Mouse (Mus musculus): Measurements from ENCODE around the gene Kcnmb1. TPM values are rescaled to one million over a fixed set of nuclear protein-coding genes. Genes with fewer than 3 reads are reported as not detected.
A peak's percentile ranks its signal among the peaks of the same experiment; 100 is the strongest.

The Kcnmb1 gene
- polyA plus RNA-seq, 1 experiment from 2014 or later, result 0.42 TPM

DNA sequence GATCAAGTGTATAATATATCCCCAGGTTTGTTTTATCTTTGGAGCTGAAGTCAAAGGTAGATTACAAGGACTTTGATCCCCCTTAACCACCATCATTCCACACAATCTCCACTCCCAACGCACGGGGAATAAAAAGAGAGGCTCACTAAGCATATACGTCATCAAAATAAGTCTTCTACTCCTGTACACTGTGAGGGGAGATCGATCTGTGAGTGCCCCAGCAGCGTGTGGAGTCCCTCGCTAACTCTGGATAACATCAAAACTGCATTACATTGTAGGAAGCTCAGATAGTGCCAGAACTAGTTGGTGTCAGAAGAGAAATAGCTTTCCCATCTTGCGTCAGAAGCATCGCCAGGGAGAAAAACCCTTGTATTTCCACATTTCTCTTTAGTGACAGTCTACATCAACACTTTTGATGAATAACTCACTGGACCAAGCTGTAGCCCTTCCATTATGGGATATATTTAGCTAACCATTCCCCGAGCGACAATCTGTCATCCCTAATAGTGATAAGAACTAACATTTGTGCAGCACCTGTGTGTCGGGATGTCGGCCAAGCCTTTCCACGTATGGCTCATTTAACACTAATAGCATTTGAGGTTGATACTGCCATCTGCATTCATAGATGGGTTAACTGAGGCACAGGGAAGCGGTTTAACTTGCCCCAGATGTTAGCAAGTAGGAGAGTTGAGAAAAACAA lies 11.7 kb downstream of the Kcnmb1 start:
- Histone ChIP-seq H3K4me3 (ENCODE audit: low read depth, low read length) (no peak overlapping the region), H3K9me3 (ENCODE audit: control insufficient read depth, low read length) (no peaks in the 10 kb centered on the region), H3K36me3 (ENCODE audit: control insufficient read depth, insufficient read depth, low read length) (no peaks in the 10 kb centered on the region), H3K4me1 (ENCODE audit: control insufficient read depth, insufficient read depth, low read length) (no peaks in the 10 kb centered on the region), H3K4me2 (ENCODE audit: low read depth, low read length) (no peak overlapping the region), H3K27ac (ENCODE audit: low read depth, low read length) (no peak overlapping the region), H3K9ac (replicated peaks; ENCODE audit: low read depth, low read length) (no peak overlapping the region), H3K27me3 (ENCODE audit: control insufficient read depth, insufficient read depth, low read length) (no peaks in the 10 kb centered on the region)
- no peak for ATAC-seq (ENCODE audit: low read depth)
- 76% methylated on average over 14 of the region's 14 CpGs for WGBS

GRCm38 (mm10) chr11:33975121-33975520 lies 12.3 kb downstream of the Kcnmb1 start:
- Histone ChIP-seq H3K9me3 (ENCODE audit: control insufficient read depth, low read length) (no peaks in the 10 kb centered on the region), H3K4me2 (ENCODE audit: low read depth, low read length) (no peak overlapping the region), H3K4me3 (ENCODE audit: low read depth, low read length) (no peak overlapping the region), H3K27ac (ENCODE audit: low read depth, low read length) (no peak overlapping the region), H3K36me3 (ENCODE audit: control insufficient read depth, insufficient read depth, low read length) (no peaks in the 10 kb centered on the region), H3K27me3 (ENCODE audit: control insufficient read depth, insufficient read depth, low read length) (no peaks in the 10 kb centered on the region), H3K4me1 (ENCODE audit: control insufficient read depth, insufficient read depth, low read length) (no peaks in the 10 kb centered on the region), H3K9ac (replicated peaks; ENCODE audit: low read depth, low read length) (no peak overlapping the region)
- WGBS, result 90% methylated on average over 2 of the region's 2 CpGs
- ATAC-seq (ENCODE audit: low read depth), result no peak

DNA sequence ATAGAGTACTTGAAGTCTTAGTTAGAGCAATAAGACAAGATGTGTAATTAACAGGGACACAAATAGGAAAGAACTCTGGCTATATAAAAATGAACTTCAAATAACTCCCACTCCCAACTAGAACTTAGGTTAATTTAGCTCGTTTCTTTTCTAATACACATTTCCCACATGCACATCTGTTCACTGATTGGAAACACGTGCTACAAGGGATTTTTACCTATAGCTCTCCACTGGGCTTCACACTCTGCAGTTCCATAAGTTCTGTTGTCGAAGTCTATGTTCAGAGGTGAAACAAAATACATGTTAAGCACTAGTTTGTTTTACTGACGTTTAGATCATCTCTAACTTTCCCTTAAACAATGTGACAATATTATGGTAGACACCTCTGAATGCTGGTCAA lies 17.3 kb downstream of the Kcnmb1 start:
- H3K27ac ChIP-seq (ENCODE audit: low read depth, low read length), result no peak overlapping the region
- no peaks in the 10 kb centered on the region for H3K36me3 ChIP-seq (ENCODE audit: control insufficient read depth, insufficient read depth, low read length)
- no peaks in the 10 kb centered on the region for H3K27me3 ChIP-seq (ENCODE audit: control insufficient read depth, insufficient read depth, low read length)
- H3K9me3 ChIP-seq (ENCODE audit: control insufficient read depth, low read length), result no peaks in the 10 kb centered on the region
- 83% methylated on average over 4 of the region's 4 CpGs for WGBS
- no peak overlapping the region for H3K4me2 ChIP-seq (ENCODE audit: low read depth, low read length)
- H3K4me1 ChIP-seq (ENCODE audit: control insufficient read depth, insufficient read depth, low read length), result no peaks in the 10 kb centered on the region
- no peak for ATAC-seq (ENCODE audit: low read depth)
- H3K4me3 ChIP-seq (ENCODE audit: low read depth, low read length), result no peak overlapping the region
- no peak overlapping the region for H3K9ac ChIP-seq (replicated peaks; ENCODE audit: low read depth, low read length)

DNA sequence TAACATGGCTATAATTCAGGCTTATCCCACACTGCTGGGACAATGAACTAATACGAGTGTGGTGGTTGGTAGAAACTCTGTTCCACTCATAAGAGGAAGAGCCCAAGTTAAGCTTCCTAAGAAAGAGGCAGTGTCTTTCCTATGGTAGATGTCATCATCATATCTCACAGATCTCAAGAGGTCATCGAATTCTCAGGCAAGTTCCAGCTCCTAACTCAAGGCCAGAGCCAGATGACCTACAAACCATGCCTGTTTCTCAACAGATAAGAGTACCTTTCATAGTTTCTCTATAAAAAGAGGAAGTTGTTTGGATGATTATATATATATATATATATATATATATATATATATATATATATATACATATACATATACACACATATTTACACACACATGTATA lies 23.7 kb downstream of the Kcnmb1 start:
- no peak for ATAC-seq (ENCODE audit: low read depth)
- no peak overlapping the region for H3K4me3 ChIP-seq (ENCODE audit: low read depth, low read length)
- H3K9ac ChIP-seq (replicated peaks; ENCODE audit: low read depth, low read length), result no peak overlapping the region
- H3K27ac ChIP-seq (ENCODE audit: low read depth, low read length), result no peak overlapping the region
- no peaks in the 10 kb centered on the region for H3K9me3 ChIP-seq (ENCODE audit: control insufficient read depth, low read length)
- H3K4me2 ChIP-seq (ENCODE audit: low read depth, low read length), result no peak overlapping the region
- no peaks in the 10 kb centered on the region for H3K27me3 ChIP-seq (ENCODE audit: control insufficient read depth, insufficient read depth, low read length)
- H3K36me3 ChIP-seq (ENCODE audit: control insufficient read depth, insufficient read depth, low read length), result no peaks in the 10 kb centered on the region
- no peaks in the 10 kb centered on the region for H3K4me1 ChIP-seq (ENCODE audit: control insufficient read depth, insufficient read depth, low read length)
- WGBS, result 96% methylated on average over 2 of the region's 2 CpGs

GRCm38 (mm10) chr11:33990002-33990401 lies 27.2 kb downstream of the Kcnmb1 start:
- Histone ChIP-seq H3K27ac (ENCODE audit: low read depth, low read length) (no peak overlapping the region), H3K27me3 (ENCODE audit: control insufficient read depth, insufficient read depth, low read length) (no peaks in the 10 kb centered on the region), H3K9me3 (ENCODE audit: control insufficient read depth, low read length) (no peaks in the 10 kb centered on the region), H3K9ac (replicated peaks; ENCODE audit: low read depth, low read length) (no peak overlapping the region), H3K4me2 (ENCODE audit: low read depth, low read length) (no peak overlapping the region), H3K4me1 (ENCODE audit: control insufficient read depth, insufficient read depth, low read length) (no peaks in the 10 kb centered on the region), H3K36me3 (ENCODE audit: control insufficient read depth, insufficient read depth, low read length) (no peaks in the 10 kb centered on the region), H3K4me3 (ENCODE audit: low read depth, low read length) (no peak overlapping the region)
- ATAC-seq (ENCODE audit: low read depth), result no peak
- WGBS, result 83% methylated on average over 5 of the region's 5 CpGs

GRCm38 (mm10) chr11:33992938-33993337 lies 30.1 kb downstream of the Kcnmb1 start, which contains the start of gene Kcnip1:
TSS of gene Kcnip1 (minus strand) at chr11:33993152.
- Histone ChIP-seq H3K9me3 (ENCODE audit: control insufficient read depth, low read length) (no peaks in the 10 kb centered on the region), H3K4me1 (ENCODE audit: control insufficient read depth, insufficient read depth, low read length) (no peaks in the 10 kb centered on the region), H3K9ac (replicated peaks; ENCODE audit: low read depth, low read length) (0 out of 2 replicates have a peak within 1 kb of the TSS, but pooled peaks have one; percentile 25), H3K27ac (ENCODE audit: low read depth, low read length) (no peak within 1 kb of the TSS), H3K27me3 (ENCODE audit: control insufficient read depth, insufficient read depth, low read length) (no peaks in the 10 kb centered on the region), H3K4me3 (ENCODE audit: low read depth, low read length) (no peak within 1 kb of the TSS), H3K36me3 (ENCODE audit: control insufficient read depth, insufficient read depth, low read length) (no peaks in the 10 kb centered on the region), H3K4me2 (ENCODE audit: low read depth, low read length) (peak within 1 kb of the TSS; percentile 11; the same call in 1 of the 2 replicates)
- ATAC-seq (ENCODE audit: low read depth), result peak; percentile 52; the same call in 1 of the 2 replicates
- WGBS, result 22% methylated on average over 11 of the region's 12 CpGs

DNA sequence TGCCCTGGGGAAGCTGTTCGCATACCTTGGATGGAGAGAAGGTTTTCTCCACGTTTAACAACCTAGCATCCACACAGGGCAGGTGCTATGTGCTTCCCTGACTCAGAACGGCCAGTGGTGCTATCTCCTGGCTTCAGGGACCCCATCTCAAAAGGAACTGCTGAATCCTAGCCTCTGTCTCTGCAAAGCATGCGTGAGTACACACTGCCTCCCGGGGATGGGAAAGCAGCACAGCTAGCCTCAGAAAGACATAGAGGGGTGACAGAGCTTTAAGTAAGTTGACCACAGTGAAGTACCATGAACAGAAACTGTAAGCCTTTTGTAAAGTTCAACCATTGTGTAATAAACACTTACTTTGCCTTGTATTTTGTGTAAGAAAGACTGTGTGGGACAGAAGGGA lies 30.7 kb downstream of the Kcnmb1 start:
- no peaks in the 10 kb centered on the region for H3K27me3 ChIP-seq (ENCODE audit: control insufficient read depth, insufficient read depth, low read length)
- WGBS, result 69% methylated on average over 5 of the region's 5 CpGs
- no peak overlapping the region for H3K4me3 ChIP-seq (ENCODE audit: low read depth, low read length)
- no peak for ATAC-seq (ENCODE audit: low read depth)
- no peak overlapping the region for H3K27ac ChIP-seq (ENCODE audit: low read depth, low read length)
- H3K4me1 ChIP-seq (ENCODE audit: control insufficient read depth, insufficient read depth, low read length), result 0 out of 2 replicates have a peak, but pooled peaks cover 3% of the 10 kb centered on the region
- no peaks in the 10 kb centered on the region for H3K9me3 ChIP-seq (ENCODE audit: control insufficient read depth, low read length)
- H3K36me3 ChIP-seq (ENCODE audit: control insufficient read depth, insufficient read depth, low read length), result no peaks in the 10 kb centered on the region
- H3K9ac ChIP-seq (replicated peaks; ENCODE audit: low read depth, low read length), result no peak overlapping the region
- no peak overlapping the region for H3K4me2 ChIP-seq (ENCODE audit: low read depth, low read length)

DNA sequence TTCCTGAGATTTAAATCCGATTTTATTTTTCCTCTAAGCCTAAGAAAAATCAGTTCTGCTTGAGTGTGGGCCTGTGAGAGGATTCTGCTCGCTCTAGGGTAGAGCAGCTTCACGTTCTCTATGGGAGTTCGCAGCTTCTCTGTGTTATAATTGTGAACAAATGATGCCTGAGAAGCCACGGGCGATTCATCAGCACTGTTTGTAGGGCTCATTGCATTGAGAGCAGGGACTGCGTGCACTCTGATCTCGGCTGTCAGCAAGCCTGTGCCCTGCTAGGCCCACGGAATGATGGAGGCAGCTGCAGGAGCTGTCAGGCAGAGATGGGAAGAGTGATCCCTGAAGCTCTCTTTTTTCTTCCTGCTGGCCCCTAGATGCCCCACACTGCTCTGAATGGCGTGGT lies 35.4 kb downstream of the Kcnmb1 start:
- Histone ChIP-seq H3K4me1 (ENCODE audit: control insufficient read depth, insufficient read depth, low read length) (0 out of 2 replicates have a peak, but pooled peaks cover 3% of the 10 kb centered on the region), H3K4me3 (ENCODE audit: low read depth, low read length) (no peak overlapping the region), H3K9me3 (ENCODE audit: control insufficient read depth, low read length) (no peaks in the 10 kb centered on the region), H3K36me3 (ENCODE audit: control insufficient read depth, insufficient read depth, low read length) (no peaks in the 10 kb centered on the region), H3K4me2 (ENCODE audit: low read depth, low read length) (no peak overlapping the region), H3K27me3 (ENCODE audit: control insufficient read depth, insufficient read depth, low read length) (no peaks in the 10 kb centered on the region), H3K27ac (ENCODE audit: low read depth, low read length) (no peak overlapping the region), H3K9ac (replicated peaks; ENCODE audit: low read depth, low read length) (no peak overlapping the region)
- WGBS, result 55% methylated on average over 10 of the region's 10 CpGs
- ATAC-seq (ENCODE audit: low read depth), result no peak

- H3K4me2 ChIP-seq (ENCODE audit: low read depth, low read length), result no peak overlapping the region
- no peaks in the 10 kb centered on the region for H3K9me3 ChIP-seq (ENCODE audit: control insufficient read depth, low read length)
- H3K27me3 ChIP-seq (ENCODE audit: control insufficient read depth, insufficient read depth, low read length), result no peaks in the 10 kb centered on the region
- no peak overlapping the region for H3K9ac ChIP-seq (replicated peaks; ENCODE audit: low read depth, low read length)
- no peaks in the 10 kb centered on the region for H3K36me3 ChIP-seq (ENCODE audit: control insufficient read depth, insufficient read depth, low read length)
- H3K4me3 ChIP-seq (ENCODE audit: low read depth, low read length), result no peak overlapping the region
- no peak for ATAC-seq (ENCODE audit: low read depth)
- WGBS, result 86% methylated on average over 3 of the region's 3 CpGs
- H3K4me1 ChIP-seq (ENCODE audit: control insufficient read depth, insufficient read depth, low read length), result 0 out of 2 replicates have a peak, but pooled peaks cover 3% of the 10 kb centered on the region
- H3K27ac ChIP-seq (ENCODE audit: low read depth, low read length), result no peak overlapping the region
Observed at GRCm38 (mm10) chr11:34000416-34000815, 37.6 kb downstream of the Kcnmb1 start.

All from neural tube, embryonic 14.5 days (tissue).